Mouse (Mus musculus) testis, postnatal 10 days (tissue): ENCODE results near the gene Lix1l.

Experiments
- DNase-seq: peaks from one replicate; pipeline ENCODE4 v3.0.0; 2021; ENCODE audit warnings: low spot score

Gene Lix1l

DNA sequence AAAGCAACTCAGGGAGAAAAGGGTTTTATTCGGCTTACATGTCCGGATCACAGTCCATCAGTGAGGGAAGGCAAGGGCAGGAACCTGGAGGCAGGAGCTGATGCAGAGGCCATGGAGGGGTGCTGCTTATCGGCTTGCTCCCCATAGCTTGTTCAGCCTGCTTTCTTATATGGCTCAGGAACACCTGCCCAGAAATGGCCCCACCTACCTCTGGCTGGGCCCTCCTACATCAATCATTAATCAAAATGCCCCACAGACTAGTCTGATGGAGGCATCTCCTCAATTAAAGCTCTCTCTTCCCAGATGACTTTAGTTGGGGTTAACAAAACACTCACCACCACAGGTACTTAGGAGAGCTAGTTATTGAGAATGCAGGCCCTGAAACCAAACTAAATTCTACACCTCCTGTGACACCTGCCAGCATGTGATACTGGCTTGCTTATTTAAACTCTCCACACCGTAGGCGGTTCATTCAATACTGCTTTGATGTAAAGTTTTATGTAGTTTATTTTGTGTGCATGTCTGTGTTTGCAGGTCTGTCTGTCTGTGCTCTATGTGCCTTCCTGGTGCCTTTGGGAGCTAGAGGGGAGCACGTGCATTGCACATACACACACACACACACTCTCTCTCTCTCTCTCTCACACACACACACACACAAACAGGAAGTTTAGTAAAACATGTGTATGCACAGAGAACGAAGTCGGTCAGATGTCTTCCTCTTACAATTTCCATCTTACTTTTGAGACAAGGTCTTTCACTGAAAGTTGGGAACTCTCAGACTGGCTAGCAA lies 34.1 kb upstream of the Lix1l start:
- DNase-seq: no peak

DNA sequence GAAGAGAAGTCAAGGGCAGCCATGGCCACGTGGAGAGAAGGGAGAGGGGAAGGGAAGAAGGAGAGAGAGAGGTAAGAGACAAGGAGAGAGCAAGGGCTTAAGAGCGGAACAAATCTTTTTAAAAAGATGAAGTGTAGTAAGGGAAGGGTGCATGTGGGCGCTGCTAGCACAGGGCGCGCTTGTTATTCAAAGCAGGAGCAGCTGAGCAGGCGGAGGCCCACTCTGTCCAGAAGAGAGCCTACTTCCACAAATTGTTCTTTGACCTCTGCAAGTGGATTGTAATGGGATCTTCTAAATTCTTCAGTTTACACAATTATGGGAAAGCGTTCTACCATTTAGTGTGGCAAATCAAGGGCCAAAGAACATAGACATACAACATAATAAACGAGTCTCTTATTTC lies 32.3 kb upstream of the Lix1l start:
- DNase-seq: no peak

DNA sequence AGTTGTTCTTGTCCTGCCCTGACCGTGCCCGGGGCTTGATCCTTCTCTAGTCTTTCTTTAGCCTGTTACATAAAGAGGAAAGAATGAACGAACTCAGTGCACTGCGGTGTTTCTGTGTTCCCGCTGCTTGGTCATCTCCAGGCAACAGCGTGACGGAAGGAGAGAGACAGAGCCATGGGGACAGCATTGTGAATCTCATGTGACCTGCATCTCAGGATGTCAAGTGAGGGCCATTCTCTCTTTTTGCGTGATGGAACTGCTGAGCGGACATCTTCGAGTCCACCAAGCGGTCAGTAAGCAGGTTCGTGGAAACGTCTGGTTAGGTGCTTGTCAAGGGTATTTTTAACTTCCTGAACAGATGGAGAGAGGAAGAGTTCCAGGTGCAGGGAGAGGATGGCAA lies 31.4 kb upstream of the Lix1l start:
- no peak for DNase-seq

DNA sequence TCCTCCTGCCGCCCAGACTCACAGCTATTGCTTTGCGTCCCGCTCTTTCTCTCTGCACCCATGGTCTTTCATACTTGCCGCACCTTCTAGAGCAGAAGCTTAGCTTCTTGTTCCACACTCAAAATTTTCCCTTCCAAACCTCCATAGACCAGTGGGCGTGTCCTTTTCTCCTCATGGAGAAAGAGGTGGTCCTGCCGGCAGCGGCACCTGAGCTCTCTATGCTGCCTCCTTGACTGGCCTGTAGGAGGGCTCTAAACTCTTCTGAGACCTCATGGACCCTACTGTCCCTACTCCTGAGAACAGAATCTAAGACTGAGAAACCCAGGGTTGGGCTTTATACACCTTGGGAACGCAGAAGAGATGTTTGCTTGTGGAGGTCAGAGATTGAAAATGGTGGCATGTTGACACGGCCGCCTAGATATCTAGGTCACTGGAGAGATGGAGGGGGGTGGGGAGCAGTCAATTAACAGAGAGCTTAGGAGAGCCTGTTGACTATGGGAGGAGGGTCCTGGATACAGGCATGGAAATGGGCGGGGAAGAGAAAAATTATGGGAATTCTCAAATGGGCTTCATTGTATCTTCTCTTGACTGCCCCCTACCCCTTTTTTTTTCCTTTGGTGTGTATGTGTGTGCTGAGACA lies 30.9 kb upstream of the Lix1l start:
- DNase-seq: no peak

DNA sequence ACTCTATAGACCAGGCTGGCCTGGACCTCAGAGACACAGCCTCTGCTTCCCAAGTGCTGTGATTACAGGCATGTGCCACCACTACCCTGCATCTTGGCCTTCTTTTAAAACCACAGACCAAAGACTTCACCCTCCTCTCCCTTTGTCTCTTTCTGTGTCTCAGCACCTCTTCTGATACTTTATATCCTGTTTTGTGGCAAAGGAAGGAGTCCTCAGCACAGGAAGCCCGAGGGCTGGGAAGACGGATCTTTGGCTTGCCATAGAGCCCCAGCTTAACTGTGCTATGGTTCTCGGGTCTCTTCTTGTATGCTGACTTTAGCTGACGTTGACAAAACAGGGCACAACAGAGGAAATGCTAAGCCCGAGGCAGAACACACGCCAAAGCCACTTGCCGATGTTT lies 30.3 kb upstream of the Lix1l start:
- DNase-seq: no peak

DNA sequence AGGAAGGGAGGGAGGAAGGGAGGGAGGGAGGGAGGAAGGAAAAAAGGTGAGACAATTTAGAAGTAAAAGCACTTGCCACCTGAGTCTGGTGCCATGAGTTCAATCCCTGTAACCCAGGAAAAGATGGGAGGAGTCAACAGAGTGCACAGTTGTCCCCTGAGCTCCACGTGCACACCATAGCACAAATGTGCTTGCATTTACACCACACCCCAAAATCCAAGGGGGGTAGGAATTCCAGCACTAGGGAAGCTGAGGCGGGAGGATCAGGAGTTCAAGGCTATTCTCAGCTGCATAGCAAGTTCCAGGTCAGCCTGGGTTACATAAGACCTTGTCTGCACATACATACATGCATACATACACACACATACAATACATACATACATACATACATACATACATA lies 29.6 kb upstream of the Lix1l start:
- no peak for DNase-seq

DNA sequence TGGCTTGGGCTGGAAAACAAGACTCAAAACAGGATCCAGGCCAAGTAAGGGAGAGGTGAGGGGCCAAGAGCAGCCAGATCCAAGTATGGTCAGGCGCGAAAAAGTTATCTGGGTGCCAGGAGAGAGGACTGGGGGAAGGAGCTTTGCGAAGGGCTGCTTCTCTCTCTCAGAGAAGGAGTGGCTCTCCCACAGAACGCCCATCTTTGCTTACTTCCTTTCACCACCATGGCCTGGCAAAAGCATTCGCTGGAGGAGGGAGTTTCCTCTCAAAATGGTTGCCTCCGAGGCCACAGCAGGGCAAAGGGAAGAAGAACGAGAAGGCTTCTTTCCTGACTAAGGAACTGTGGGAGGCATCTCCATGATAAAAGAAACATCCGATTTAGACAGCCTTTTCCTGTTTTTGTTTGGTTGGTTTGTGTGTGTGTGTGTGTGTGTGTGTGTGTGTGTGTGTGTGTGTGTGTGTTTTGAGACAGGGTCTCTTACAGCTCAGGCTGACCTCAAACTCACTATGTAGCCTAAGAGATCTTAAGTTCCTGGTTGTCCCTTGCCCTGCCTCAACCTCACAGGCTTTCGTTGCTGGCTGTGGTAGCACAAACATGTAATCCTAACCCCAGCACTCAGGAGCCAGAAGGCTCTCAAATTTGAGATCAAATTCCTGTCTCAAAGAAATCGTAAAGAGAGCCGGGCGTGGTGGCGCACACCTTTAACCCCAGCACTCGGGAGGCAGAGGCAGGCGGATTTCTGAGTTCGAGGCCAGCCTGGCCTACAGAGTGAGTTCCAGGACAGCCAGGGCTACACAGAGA lies 28.9 kb upstream of the Lix1l start:
- peak; percentile 42 for DNase-seq

DNA sequence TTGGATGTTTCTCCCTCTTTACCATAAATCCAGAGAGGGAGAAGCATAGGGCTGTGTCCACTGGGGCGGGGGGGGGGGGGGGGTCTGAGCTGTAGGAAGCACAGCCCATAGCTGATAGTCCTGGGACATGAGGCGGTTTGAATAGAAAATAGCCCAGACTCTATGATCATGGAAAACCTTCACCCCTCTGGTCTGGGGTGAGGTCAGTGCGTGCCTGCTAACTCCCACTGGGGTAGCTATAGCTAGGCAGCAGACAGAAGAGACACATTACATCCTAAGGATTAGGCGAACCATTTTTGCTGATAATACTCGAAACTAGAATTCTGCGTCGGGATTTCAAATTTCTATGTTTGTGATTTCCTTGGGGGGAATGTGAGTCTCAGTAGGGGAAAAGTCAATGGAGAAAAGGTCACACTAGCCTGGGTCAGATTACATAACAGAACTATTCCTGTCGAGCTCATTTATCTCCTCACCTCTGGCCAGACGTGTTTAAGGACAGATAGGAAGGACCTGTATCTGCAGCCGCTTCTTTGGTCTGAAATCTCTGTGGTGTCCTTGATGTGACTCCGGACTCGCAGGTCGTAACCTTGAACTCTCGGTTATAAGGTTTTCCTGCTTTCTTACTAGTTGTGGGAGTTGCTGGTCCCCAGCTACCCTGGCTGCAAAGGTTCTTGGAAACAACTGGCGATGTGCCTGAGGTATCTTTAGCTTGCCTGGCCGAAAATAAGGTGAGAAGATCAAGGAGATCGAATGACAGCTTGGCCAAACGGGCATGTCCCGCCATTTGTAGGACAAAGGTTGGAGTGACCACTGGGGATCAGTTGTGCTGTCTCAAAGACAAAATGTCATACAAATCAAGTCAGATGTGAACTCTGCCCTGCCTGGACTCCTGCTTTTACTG lies 27.1 kb upstream of the Lix1l start:
- DNase-seq: peak; percentile 44

DNA sequence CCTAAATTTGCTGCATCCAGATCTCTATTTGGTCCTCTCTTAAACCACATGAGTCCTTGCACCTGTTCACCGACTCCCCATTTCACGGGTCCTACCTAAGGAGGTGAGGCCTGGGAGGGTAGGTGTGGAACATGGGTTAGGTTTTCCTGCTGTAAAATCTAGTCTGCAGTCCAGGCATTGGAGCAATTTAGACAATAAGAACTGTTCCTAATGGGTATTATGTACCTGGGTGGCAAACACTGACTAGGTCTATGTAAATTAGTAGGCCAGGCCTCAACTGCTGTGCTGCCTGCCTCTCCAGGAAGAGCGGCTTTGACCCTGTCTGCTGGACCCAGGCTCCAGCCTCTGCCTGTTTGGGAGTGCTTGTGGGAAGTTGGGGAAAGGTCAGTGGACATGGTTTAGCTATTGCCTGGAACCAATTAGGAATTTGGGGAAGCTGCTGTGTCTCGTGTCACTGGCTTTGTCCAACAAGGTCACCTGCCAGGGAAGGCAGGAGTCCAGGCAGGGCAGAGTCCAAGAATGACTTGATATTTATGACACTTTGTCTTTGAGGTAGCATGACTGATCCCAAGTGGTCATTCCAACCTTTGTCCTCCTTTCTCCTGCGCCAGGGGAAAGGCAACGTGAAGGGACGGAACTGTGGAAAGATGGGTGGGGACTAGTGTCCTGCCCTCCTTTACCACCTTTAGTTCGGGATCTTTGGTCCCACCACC lies 25.5 kb upstream of the Lix1l start:
- peak; percentile 39 for DNase-seq

DNA sequence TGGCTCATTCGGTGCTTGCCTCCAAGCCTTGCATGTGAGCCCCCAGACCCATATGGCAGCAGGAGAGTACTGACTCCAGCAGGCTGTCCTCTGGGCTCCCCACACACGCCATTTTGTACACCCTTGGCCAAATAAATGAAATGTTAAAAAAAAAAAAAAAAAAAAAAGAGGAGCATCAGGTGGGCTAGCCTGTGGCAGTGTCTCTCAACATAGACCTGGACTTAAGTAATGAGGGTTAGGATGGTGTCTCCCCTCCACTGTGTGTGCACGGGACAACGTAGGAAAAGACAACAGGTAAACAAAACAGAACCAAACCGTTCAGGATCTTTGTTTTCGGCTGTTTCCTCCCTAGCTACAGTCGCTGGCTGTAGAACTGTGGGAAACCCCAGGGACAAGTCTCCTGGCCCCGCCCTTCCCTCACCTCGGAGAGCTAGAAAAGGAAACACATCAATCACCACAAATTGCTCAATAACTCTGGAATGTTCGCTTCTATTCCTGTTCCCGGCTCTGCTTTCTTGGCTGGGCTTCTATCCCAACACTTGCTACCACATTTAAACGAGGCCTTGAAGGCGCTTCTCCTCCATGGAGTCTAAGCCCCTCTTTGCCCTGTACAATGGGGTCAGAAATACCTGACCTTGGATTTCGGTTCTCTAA lies 24.8 kb upstream of the Lix1l start:
- DNase-seq: peak; percentile 70

DNA sequence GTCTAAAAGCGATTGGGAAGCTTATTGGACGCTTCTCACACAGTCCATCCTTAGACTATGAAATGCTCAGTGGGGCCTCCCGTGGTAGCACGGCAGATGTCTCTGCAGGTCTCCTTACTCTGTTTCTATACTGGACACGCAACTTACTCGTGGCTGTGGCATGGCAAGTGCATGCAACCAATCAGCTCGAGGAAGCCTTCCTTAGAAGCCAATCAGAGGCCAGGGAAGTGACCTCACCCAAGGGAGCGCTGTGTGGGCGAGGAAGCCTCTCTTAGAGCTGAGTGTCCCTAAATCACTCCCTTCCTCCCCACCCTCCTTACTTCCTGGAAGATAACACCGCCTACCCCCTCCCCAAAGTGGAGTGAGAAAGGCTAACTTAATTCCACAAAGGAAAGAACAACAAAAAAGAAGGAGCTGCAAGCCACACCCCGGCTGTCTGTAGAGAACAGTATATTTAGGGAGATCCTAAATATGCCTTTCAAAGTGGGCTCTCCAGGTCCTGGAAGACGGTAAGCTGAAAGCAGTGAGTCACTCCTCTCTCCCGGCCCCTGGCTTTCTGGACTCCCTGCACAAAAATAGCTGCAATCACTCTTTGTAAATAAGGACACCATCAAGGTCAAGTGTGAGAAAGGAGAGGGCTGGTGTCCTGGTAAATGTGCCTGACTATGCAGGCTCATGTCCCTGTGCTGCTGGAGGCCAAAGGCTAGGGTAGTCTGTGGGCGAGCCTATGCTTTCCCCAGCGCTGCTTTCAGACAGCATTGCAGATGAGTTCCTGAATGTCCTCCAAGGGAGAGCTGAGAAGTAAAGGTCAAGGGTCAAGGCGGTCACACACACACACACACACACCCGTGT lies 24.0 kb upstream of the Lix1l start, which contains the start of gene Gm16253:
Gene Gm16253 (plus strand): TSS at position 295 of the 852 bp plus-strand sequence.
- peak; percentile 90 for DNase-seq

DNA sequence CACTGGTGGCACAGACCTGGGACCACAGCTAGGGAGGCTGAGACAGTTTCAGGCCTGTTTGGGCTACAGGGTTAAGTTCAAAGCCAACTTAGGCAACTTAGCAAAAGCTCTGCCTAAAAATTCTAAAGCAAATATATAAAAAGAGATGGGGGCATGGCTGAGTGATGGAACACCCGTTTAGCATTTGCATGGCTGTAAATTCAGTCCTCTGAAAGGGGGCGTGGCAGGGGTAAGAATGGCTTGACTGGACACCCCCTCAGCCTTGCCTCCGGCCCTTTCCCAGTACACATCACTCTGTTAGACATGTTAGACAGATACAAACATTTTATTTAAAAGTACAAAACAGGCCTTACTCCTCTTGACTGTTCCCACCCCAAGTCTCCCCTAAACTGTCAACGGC lies 23.4 kb upstream of the Lix1l start:
- DNase-seq: peak; percentile 58

DNA sequence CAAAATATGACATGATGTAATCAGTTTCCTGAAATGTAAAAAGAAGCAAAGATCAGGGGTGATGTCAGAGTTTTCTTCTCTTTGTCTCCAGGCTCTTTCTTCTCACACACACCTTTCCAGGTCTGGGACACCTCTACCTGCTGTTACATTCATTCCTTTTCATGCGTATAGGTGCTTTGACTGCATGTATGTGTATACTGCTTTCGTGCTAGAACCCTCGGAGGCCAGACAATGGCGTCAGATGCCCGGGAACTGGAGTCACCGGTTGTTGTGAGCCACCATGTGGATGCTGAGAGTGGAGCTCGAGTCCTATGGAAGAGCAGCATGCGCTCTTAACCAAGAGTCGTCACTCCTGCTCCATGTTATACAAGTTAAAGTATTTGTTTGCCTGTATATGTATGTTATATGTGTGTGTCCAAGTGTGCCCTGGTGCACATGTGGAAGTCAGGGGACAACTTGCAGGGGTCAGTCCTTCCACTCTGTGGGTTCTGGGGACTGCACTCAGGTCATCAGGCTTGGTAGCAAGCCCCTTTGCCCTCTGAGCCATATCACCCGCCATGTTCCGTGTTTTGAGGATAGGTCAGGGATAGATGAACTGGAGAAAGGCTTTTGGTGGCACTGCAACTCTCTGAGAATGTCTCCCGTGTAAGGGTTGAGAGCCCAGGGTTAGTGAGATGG lies 22.2 kb upstream of the Lix1l start:
- no peak for DNase-seq

DNA sequence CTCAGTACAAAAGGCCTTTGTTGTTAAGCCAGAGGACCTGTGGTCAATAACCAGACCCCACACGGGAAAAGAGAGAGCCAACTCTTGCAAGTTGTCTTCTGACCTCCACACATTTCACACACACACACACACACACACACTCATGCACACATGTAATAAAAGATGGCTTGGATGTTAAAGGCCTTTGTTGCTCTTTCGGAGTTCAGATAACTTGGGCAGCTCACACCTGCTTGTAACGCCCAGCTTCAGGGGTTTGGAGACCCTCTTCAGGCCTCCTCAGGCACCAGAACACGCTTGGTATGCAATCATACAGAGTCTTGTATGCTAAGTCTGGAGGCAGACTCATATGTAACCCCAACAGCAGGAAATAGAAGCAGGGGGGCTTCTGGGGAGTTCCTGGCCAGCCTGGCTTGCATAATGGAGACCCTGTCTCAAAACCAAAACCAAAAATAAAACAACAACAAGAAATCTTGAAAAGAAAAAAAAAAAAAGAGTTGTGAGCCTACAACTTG lies 21.7 kb upstream of the Lix1l start:
- no peak for DNase-seq

DNA sequence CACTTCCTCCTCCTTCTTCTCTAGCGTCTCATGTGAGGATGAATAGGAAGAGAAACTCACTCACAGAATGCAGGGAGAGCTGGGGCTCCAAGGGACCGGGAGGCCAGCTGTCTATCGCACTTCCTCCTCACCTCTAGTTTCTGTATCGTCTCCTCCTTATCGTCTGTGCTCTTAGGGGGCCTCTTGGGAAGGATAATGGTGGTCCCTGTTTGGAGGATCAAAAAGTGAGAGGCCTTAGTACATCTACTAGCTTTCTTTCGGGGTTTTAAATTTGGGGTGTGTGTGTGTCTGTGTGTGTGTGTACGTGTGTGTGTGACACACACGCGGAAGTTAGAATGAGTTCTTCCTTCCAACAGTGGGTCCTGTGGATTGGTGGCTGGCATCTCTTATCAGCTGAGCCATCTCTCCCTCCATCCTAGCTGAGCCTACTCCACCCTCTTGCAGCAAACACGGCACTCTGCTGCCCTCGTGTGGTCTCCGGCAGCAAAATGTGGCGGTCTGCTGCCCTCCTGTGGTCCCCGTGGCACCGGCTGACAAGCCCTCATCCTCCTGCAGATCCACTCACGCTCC lies 21.0 kb upstream of the Lix1l start:
- DNase-seq: peak; percentile 93

DNA sequence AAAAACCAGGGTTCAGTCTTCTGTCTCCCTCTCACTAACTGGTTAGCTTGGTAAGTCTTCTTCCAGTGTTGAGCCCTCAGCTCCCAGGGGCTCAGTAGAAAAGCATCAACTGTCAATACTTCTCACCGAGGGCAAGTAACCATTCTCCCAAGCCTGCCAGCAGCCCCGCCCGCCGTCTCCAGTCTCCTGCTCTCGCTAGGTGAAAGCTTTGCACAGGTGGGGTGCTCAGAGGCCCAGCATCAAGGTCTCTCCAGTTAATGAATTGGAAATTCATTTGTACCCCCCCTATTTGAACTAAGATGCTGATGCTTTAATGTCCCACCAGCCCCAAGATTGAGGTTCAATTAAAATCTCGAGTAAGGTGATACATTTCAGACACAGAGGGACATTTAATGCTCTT lies 19.8 kb upstream of the Lix1l start:
- peak; percentile 47 for DNase-seq

DNA sequence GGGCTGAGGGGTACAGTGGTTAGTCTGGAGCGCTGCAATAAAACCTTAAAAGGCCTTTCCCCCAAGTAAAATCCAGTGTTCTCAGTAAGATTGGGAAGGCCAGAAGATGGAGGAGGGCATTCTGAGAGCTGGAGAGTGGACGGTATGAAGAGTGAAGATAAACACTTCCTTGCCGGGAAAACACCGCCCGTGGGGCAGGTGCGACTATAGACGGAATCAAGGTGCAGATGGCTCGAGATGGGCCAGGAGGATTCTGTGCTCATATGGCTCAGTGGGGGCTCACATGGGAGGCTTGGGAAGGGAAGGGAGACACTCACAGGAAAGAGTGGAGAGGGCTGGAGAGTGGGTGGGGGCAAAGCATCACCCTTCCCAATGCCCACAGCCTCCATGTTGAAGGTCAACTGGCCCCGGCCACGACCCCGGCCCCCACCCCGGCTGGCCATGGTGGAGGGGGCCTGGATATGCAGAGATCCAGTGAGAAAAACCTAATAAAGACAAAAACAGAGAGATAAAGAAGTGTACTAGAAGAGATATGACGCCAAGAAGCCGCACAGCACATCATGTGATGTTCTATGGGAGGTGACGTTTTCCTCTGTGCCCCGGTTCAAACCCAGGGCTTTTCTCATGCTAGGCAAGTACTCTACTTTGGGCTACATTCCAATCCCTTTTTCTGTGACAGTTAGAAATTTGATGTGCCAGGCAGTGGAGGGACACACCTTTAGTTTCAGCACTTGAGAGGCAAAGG lies 19.0 kb upstream of the Lix1l start:
- DNase-seq: peak; percentile 40

DNA sequence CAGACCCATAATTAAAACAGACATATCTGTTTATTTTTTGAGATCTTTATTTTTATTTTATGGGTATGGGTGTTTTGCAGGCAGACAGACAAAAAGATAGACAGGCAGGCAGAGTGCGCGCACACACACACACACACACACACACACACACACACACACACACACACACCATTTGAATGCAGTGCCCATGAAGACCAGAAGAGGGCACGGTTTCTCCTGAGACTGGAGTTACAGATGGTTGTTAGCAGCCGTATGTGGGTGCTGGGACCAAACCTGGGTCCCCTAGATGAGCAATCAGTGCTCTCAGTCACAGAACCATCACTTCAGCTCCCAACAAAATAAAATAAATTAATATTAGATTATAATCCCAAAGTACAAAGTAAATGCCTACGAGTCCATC lies 17.6 kb upstream of the Lix1l start:
- peak; percentile 39 for DNase-seq
